Mouse (Mus musculus) gastrocnemius, postnatal 36 days (tissue): ENCODE results near the gene Vmn1r178. TPM values are rescaled to one million over a fixed set of nuclear protein-coding genes. Genes with fewer than 3 reads are reported as not detected.
"Not testable (repeated sequence)": the region's sequence is repeated elsewhere in the genome, so short reads cannot be mapped to it uniquely, and the experiment has no call there.

ENCODE experiments used
- DNase-seq, 2 experiments: peaks; one replicate each; pipeline ENCODE4 v3.0.0; 2022
- intact Hi-C: fragments of 180-260 bp; cut with DNase I; formaldehyde crosslinking; loops from one replicate; pipeline ENCODE4 v1.15.1; 2025
- long read RNA-seq, 2 experiments: library from polyadenylated mRNA; stranded (forward); transcript quantifications; one replicate each; pipeline ENCODE4 v2.0.0; 2021
- total RNA-seq, 2 experiments: library from RNA; stranded (reverse); gene quantifications; 2 replicates each; pipeline ENCODE4 v1.2.3; 2021

Gene Vmn1r178
- total RNA-seq = not detected
- long read RNA-seq, experiment 1 = 0 reads
- long read RNA-seq, experiment 2 = 0 reads

DNA sequence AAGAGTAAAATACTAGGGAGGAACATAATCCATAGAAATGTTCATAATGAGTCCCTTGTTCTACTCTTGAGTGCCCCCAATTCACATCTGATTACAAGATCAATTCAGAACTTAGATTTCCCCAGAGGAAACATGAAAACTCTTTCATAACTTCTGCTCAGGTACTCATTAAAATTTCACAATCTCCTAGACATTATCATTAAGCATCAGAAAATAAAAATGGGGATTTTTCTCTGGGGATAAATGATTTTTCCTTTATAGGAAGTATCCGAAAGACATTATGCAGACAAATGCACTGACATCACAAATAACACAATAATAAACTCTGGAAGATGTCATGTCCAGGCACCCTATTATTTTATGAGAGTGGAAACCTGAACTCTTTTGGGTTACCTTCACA, at the start of gene Vmn1r178:
Gene Vmn1r178 (plus strand): TSS at position 301 of the 400 bp plus-strand sequence.
- no peak for DNase-seq
- intact Hi-C loops = no loop called here

DNA sequence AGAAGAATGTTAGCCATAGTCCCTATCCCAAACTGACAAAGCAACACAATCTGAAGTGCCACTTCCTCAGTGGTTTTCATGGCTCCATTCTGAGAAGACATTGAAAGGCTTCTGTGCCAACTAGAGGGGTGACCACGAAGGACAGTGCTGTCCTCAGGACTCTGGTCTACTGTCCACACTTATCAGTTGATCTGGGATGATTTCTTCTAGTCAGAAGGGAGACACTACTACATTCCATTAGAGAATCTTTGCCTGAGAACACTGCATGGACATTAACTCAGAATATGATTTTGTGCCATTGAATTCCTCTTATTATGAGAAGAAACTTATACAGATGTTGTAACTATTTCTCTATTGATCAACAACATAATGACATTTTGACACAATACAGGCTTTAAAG, 25.5 kb upstream of the Vmn1r178 start, which contains the start of gene Vmn1r177:
Gene Vmn1r177 (minus strand): TSS at position 101 of the 400 bp plus-strand sequence.
- intact Hi-C loops, DNase-seq: not testable (repeated sequence)

DNA sequence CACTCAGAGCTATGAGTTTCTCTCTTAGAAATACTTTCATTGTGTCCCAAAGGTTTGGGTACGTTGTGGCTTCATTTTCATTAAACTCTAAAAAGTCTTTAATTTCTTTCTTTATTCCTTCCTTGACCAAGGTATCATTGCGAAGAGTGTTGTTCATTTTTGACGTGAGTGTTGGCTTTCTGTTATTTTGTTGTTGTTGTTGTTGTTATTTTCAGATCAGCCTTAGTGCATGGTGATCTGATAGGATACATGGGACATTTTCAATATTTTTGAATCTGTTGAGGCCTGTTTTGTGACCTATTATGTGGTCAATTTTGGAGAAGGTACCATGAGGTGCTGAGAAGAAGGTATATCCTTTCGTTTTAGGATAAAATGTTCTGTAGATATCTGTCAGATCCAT, 14.9 kb upstream of the Vmn1r178 start:
- intact Hi-C loops, DNase-seq: not testable (repeated sequence)

DNA sequence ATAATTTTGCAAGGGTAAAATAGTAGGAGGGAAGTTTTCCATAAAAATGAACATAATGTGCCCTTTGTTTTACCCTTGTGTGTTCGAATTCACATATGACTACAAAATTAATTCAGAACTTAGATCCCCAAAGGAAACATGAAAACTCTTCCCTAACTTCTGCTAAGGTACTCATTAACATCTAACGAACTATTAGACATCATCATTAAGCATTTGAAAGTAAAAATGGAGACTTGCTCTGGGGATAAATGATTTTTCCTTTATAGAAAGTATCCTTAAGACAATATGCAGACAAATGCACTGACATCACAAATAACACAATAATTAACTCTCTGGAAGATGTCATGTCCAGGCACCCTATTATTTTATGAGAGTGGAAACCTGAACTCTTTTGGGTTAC, 34.9 kb downstream of the Vmn1r178 start, which contains the start of gene Vmn1r179:
Gene Vmn1r179 (plus strand): TSS at position 301 of the 400 bp plus-strand sequence.
- no peak for DNase-seq
- intact Hi-C loops = no loop called here

Other genes with a start within 250 kb of the Vmn1r178 start
- gene Vmn1r172, start 233.7 kb upstream of the Vmn1r178 start, total RNA-seq = not detected
- gene Vmn1r173, start 191.3 kb upstream of the Vmn1r178 start, total RNA-seq = not detected
- not detected for gene Vmn1r174, start 139.7 kb upstream of the Vmn1r178 start, total RNA-seq
- not detected for gene Vmn1r175, start 81.4 kb upstream of the Vmn1r178 start, total RNA-seq
- gene Vmn1r176, start 54.6 kb upstream of the Vmn1r178 start, total RNA-seq = not detected
- not detected for gene Vmn1r177, start 25.6 kb upstream of the Vmn1r178 start, total RNA-seq
- not detected for gene Vmn1r179, start 35.0 kb downstream of the Vmn1r178 start, total RNA-seq
- gene Vmn1r180, start 58.6 kb downstream of the Vmn1r178 start, total RNA-seq = not detected
- gene Vmn1r181, start 82.6 kb downstream of the Vmn1r178 start, total RNA-seq = not detected
- not detected for gene V1rd19, start 109.7 kb downstream of the Vmn1r178 start, total RNA-seq
- gene Vmn1r183, start 161.2 kb downstream of the Vmn1r178 start, total RNA-seq = not detected
- gene Zfp180, start 189.9 kb downstream of the Vmn1r178 start, total RNA-seq = 10 to 100 TPM; 10.0 to 10.4 TPM
- 1 to 10 TPM; 4.8 to 4.9 TPM for gene Zfp112, start 220.3 kb downstream of the Vmn1r178 start, total RNA-seq
- 1 to 10 TPM; 3.5 to 5.0 TPM for gene Zfp235, start 242.2 kb downstream of the Vmn1r178 start, total RNA-seq